Mouse (Mus musculus): ENCODE results near the gene Grtp1.

Gene Grtp1

DNA sequence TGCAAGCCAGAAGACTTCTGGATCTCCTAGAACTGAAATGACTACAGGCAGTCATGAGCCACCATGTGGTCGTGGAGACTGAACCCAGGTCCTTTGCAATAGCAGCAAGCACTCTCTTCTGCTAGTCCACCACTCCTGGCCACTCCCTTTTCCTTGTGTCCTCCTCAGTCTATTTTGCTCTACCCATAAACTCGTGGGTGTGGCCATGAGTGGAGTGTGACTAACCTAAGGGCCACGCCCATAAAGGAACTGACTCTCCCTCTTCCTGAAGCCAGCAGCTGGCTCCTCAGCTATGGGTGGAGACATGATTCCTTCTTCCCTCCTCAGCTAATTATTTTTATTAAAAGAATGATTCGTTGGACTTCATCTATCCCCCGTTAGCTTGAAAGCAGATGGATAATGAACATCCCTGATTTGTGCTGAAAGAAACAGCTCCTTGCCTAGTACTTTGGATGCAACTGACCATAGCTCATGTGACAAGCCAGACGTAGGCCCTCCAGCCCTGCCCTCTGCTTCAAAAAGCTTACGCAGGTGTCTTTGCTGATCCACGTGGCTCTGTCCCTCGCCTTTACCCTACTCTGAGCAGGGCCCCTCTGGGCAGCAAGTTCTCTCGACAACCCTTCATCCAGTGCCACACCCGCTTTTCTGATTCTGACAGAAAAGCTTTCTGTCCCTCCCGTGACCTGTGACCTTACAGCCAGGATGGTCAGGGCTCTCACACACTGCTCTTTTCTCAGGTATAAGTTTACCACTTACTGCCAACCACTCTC is 4.1 kb upstream of the Grtp1 start:
- DNase-seq (ENCODE audit: low read depth), result no peak

DNA sequence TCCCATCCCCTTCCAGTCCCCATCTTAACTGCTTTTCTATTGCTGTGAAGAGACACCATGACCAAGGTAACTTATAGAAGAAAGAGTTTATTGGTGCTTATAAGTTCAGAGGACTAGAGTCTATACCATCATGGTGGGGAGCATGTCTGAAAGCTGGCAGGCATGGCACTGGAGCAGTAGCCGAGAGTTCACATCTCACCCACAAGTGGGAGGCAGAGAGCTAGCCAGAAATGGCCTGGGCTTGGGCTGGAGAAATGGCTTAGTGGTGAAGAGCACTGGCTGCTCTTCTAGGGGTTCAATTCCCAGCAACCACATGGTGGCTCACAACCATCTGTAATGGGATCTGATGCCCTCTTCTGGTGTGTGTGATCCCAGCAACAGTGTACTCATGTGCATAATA is 3.1 kb upstream of the Grtp1 start:
- DNase-seq (ENCODE audit: low read depth), result peak; percentile 51

DNA sequence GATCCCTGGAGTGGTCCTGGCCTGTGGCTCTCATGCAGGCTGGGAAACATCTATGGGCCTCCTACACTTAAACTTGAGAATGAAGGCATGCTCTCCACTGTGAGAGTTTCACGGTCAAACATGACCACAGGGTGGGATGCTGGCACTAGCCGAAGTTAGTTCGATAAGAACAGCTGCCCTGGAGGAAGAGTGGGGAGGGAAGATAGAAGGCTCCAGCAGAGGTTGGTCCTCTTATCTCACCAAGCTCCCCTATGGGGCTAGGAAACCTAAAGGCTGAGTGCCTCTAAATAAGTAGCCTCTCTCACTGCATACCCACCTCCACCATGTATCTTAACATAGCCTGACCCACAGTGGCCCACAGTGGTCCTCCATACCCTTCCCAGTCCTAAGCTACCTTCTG is 2.4 kb upstream of the Grtp1 start:
- DNase-seq (ENCODE audit: low read depth), result no peak

DNA sequence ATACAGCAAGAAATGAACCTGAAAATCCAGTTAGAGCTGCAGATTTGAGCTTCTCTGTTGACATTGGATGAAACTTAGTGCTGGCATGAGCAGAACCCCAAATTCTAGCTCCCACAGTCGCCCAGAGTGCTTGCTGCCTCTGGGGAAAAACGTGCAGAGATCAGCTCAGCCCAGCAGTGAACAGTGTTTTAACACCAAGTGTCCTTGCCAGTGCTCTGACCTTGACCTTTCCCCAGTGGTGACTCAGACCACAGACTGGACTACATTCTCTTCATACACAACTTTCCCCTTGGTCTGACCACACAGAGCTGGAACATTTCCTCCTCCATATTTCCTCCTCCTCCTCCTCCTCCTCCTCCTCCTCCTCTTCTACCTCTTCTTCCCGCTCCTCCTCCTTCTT is 1.6 kb upstream of the Grtp1 start:
- no peak for DNase-seq (ENCODE audit: low read depth)

DNA sequence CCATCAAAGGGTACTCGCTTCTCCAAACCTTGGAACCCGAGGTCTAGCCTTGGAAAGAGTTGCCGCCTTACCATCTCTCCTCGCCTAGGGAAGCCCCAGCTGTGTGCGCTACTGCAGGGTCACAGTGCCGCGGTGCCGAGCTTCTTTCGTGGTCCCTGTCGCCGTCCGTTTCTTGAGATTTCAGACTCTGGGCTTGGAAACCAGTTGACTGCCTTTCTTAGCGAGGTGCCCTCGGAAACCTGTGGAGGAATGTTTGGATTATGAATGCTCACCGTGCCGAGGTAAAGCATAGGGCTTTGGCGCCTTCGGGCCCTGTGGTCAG is 554 bp upstream of the Grtp1 start:
- no peak for DNase-seq (ENCODE audit: low read depth)

DNA sequence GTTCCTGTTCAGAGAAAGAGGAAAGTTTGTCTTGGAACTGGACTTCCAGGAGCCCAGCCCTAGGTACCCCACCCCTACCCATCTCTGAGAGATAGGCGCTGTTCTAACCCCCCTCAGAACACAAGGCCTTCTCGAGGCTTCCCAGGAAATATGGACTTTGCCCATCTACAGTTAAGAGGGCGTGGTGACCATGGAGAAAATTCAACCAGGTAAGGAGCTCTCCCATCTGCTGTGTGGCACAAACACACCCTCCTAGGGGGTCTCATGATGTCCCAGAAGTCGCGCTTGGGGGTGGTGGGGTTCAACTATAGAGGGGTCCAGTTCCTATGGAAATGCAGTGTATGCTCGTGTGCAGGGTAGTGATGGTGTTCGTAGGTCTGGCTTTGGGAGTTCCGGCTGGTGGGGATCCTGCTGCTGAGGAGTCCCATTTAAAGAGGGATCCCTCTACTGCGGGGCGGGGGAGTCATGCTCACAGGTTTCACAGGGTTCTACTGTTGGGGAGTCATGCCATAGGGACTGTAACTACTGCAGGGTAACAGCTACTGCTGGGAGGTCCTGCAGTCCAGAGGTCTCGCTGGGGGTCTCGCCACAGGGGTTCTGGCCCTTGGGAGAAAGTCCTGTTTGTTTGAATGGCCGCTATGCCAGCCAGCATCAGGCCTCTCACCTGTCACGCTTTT is 897 bp downstream of the Grtp1 start:
- DNase-seq (ENCODE audit: low read depth), result no peak

DNA sequence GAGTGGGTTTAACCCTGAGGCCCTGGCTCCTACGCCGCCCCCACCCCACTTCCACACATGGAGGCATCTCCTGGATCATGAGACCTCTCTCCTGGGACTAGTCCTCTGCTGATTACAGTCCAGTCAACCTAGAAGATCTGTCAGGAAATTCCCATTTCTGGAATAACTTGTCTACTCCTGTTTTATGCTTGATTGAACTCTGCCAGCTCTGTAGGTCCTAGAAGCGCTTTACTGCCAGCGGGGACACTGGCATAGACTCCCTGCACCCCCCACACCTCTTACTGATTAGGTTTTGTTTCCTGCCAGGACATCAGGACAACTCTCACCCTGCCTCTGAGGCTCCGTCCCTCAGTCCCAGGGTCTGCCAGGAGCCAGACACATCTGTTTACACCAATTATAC is 2.9 kb downstream of the Grtp1 start:
- no peak for DNase-seq (ENCODE audit: low read depth)

DNA sequence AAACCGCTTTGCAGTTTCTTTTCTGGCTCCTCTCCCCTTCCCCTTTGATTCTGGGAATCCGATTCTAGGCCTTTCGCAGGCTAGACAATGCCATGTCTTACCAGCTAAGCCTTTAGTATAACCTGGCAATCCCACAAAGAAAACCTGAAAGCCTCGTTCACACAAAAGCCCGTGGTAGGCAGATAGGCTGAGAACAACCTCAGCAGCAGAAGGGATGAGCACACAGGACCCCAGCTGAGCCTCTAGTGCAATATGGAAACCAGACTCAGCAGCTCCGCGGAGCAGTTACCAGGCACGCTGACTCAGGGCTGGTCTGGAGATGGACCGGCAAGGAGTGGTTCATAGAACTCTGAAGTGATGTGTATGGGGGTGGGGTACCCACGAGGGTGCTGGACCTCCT is 5.6 kb downstream of the Grtp1 start:
- no peak for DNase-seq (ENCODE audit: low read depth)

DNA sequence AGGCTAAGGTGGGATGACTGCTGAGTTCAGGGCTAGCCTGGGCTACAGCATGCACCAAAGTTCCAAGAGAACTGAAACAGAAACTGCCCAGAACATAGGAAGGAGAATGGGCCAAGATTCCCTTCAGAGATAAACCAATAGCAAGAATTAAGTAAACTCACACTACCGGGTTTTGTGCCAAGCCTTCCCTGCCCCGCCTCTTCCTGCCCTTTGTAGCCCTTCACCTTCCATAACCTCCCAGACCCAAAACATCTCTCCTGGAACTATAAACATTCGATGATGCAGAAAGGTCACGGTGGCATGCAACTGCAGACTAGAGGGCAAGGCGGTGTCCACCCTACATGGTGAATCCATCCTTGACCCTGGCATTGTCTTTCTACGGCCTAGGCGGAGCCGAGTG is 10.2 kb downstream of the Grtp1 start:
- no peak for DNase-seq (ENCODE audit: low read depth)

DNA sequence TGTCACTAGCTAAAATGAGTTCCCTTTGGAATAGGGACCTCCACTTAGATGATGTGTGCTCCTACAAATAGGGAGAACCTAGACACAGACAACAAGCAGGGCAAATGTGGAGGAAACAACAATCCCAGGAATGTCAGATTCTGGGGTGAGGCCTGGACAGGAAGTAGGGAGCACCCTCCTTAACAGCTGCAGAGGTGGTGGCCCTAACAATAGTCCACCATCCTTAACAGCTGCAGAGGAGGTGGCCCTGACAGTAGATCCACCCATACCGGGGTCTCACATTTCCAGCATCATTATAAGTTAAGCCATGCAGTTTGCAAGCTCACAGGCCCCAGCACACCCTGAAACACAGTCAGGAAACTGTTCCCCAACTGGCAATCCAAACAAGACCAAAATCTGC is 11.6 kb downstream of the Grtp1 start:
- DNase-seq (ENCODE audit: low read depth), result no peak

DNA sequence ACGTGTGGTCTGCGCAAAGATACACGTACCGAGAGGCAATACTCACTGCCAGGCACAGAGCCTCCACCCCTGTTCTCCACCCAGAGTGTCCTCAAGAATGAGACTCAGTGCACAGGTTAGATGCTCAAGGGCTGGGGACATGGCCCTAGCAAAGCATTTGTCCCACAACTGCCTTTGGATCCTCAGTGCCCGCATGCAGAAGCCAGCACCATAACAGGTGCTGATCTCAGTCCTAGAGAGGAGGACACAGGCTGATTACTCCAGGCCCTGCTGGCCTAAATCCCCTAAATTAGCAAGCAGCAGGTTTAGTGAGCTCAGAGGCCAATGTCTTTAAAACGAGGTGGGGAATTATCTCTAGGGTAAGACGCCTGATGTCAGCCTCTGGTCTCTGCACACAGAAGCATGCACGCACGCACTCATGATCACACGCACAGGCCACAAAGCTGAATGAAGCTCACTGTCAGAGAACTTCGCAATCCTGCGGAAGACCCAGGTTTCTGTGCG is 12.3 kb downstream of the Grtp1 start:
- no peak for DNase-seq (ENCODE audit: low read depth)

DNA sequence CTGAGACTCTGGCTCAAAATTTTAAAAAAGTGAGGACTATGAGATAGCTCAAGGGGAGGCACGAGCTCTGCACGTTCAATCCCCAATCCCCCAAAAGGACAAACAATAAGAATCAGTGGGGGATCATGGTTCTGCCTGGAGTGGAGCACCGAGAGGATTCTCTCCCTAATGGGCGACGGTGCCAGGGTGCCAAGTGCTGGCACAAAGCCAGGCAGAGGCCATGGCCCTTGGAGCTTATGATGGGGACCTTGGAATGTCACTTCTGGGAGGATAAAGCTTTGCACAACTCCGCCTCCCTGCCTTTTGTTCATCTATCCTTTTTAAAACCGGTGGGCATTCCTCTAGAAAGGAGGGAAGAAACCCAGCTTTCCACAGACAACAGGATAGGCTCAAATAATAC is 12.8 kb downstream of the Grtp1 start:
- DNase-seq (ENCODE audit: low read depth), result no peak

DNA sequence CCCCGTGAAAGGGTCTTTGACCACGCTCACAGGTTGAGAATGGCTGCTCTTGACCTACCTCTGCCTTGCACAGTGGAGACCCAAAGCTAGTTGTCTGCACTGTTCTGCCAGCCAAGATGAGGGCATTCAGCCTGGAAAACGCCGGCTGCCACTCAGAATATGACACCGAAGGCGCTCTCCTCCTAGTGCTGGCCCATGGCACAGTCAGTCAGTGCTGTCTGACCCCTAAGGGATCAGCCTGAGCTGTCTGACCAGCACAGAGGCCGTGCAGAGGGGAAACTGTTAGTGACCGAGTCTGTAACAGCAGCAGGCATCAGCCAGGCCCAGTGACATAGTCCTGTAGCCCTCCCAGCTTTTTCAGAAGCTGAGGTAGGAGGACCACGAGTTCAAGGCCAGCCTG is 13.2 kb downstream of the Grtp1 start:
- DNase-seq (ENCODE audit: low read depth), result no peak

DNA sequence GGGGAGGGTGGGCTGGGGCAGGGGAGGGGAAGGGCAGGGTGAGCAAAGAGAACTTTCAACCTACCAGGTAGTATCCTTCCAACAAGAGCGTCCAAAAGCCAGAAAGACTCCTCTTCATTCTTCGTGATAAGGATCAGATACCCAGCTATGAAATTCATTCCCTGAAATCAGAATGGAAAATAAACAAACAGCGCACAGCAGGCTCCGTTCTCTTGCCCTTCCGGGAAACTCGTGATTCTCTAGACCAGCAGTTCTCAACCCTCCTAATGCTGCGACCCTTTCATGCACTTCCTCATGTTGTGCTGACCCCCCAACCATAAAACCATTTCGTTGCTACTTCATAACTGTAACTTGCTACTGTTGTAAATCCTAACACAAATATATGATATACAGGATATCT is 13.6 kb downstream of the Grtp1 start:
- no peak for DNase-seq (ENCODE audit: low read depth)

DNA sequence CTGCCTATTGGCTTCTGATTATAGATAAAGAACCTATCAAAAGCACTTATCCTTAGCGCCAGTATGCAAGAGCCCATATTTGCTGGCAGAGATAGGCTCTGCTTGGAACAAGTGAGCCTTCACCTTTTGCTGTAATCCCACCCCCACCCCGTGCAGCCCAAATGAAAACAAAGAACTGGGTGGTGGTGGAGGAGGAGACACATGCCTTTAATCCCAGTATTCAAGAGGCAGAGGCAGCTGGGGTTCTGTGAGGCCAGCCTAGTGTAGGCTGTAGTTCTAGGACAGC is 18.8 kb downstream of the Grtp1 start:
- no peak for DNase-seq (ENCODE audit: low read depth)

DNA sequence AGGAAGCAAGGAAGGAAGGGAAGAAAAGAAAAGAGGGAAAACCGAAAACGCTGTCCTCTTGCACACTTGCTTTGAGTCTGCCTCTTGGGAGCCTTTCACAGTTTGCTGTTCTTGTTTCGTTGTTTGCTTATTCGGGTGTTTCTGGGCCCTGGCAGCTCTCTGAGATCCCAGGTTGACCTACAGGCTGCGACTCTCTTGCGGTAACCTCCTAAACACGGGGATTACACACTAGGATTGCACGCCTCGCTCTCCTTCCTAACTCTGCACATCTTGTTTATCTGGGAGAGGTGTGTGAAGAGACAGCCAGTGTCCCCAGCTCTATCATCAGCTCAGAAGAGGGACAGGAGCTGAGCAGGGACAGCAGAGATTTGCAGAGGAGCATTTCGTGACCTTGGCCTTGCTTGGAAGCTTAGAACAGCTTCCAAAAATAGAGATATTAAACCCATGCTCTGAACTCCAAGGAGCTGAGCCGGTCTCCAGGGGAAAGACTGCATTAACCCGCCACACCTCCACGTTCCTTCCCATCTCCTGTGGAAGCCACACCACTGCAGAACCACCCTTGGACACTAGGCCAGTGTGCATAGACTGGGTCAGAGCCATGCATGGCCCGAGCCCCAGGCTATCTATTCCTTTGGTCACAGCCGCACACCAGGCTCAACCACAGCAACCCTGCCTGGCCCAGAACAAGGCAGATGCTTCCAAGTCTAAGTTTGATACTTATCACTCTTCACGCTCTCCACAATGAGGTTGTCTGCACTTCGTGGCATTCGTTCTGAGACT is 19.3 kb downstream of the Grtp1 start:
- no peak for DNase-seq (ENCODE audit: low read depth)

DNA sequence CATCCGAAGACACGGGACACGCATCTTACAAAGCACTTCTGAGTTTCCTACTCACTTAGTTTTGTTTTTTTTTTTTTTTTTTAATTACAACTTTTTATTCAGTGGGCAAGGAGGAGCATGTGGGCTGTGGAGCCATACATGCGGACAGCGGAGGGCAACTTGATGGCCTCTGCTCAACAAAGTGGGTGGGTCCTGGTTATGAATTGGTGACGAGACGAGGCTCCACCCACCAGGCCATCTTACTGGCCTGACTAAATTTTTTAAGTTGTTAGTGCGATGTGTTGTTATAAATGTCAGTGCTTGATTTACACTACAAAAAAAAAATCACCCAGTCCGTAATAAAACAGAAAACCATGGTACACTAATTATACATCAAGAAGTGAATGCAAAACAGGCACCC is 20.0 kb downstream of the Grtp1 start:
- no peak for DNase-seq (ENCODE audit: low read depth)

DNA sequence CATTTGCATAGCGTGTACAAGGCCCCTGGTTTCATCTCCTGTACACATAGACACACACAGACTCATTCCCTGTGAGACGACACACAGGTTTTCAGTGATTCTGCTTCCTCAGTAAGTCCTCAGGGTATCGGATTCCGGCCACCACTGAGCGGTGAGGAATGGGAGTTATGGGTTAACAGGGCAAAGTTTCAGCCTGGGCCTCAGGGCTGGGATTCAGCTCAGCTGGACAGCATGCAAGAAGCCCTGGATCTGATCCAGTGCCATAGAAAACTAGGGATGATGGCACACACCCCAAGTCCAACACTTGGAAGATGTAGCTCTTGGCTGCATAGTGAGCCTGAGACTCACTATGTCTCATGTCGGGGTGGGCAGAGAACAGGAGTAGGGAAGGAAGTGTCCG is 20.5 kb downstream of the Grtp1 start:
- DNase-seq (ENCODE audit: low read depth), result no peak

DNA sequence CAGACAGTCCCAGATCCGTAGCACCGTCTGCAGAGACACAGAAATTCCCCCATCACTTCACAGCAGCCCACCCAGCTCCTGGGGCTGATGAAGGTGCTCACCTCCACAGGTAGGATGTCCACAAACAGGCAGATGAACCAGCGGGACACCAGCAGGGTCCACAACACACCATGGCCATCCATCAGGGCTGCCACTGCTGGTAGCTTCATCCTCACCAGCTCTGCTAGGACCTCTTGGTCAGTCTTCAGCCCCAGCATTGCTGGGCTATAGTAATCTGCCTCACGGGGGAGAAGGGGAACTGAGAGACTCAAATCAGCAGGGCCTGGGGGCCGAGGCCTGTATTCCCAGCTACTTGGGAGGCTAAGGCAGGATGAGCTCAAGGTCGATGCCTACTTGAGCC is 20.9 kb downstream of the Grtp1 start:
- DNase-seq (ENCODE audit: low read depth), result no peak

DNA sequence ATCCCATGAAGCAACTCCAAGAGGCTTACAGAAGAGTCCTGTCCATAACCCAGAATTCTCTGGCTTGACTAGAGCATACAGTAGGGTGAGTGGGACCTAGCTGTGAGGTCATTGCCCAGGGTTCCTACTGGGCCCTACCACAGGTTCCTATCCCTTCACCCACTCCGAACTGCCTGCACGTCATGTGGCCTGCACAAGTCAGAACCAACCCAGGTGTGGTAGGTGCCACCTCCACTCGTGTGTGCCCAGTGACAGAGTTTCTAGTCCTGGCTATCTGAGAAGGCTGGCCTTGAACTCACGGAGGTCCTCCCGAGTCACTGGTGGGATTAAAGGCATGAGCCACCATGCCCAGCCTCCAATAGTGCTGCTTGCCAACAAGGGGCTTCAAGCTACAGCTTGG is 22.3 kb downstream of the Grtp1 start:
- no peak for DNase-seq (ENCODE audit: low read depth)

DNA sequence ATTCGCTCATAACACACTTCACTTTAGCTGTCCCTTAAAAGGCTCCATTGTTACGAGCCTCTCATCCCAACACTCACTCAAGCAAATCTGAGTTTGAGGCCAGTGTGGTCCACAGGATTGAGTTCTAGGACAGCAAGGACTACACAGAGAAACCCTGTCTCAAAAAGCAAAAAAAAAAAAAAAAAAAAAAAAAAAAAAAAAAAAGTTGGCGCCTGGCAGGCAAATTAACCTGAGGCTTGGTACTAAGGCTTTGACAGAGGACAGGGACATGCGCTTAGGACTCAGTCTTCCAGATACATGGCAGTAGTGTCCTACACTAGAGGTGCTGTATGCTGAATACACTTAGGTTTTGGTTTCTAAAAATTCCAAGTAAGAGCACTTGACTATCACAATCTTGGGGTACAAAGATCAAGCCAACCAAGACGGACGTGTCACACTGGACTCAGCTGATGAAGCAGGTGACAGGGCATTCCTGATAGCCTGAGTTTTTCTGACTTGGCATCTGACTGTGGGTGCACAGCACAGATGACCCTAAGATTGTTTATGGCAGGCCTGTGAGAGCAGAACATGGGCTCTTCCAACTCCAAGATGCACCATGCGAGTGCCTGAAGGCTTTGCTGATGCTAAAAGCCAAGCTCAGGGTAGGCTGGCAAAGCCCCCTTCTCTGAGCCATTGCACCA is 23.1 kb downstream of the Grtp1 start:
- DNase-seq (ENCODE audit: low read depth), result no peak

DNA sequence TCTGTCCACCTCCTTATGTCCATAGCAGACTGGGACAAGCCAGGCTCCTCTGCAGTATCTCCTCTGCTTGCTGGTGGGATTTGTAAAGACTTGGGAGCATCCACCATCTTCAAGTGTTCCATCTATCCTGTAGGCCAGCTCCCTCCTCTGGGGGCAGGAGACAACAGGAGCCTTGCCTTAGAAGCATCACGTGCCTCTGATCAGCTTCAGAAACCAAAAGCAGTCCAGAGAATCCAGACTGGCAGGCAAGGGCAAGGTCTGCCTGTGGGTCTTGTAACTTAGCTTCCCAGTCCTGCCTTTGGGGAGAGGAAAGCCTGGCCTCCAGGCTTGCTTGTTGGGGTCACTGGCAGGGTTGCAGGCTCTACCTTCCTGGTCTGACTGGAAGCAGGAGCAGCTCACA is 24.8 kb downstream of the Grtp1 start:
- no peak for DNase-seq (ENCODE audit: low read depth)

DNA sequence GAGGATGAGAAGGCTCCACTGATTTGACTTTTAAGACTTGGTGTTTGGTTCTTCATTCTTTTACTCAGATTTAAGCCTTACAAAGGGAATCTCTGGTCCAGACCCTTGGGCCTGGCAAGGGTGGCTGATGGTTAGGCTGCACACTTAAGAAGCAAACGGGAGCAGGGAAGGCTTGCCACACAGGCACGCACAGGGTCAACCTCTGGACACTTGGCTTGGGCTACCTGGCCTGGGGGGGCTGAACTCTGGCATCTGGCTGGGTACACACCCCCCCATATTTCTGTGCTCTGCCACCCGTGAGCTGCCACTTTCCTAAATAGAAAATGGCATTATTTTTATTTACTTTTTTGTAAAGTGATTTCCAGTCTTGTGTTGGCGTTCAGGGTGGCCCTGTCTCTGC is 25.6 kb downstream of the Grtp1 start:
- DNase-seq (ENCODE audit: low read depth), result no peak

All from induced T-regulatory cell, adult 2 months (primary cell).